Mouse (Mus musculus) liver, embryonic 14 days (tissue): ENCODE data around the gene Zfp280b. TPM values are rescaled to one million over a fixed set of nuclear protein-coding genes. Genes with fewer than 3 reads are reported as not detected.

Source experiments
- polyA plus RNA-seq: library from polyadenylated mRNA; depleted of rRNA; stranded (reverse); fragments of >200 nt; gene quantifications from 2 replicates; pipeline ENCODE4 v1.2.3, GENCODE M21; 2012; rRNA removed

Zfp280b gene
- polyA plus RNA-seq: 7.5 and 8.2 TPM in 2 replicates

GRCm38 (mm10) chr10:76032402-76033118 lies at the start of gene Zfp280b:
Zfp280b (plus strand) TSS chr10:76032650.

Other genes with a start within 250 kb of the Zfp280b start
- 55.5 and 69.9 TPM in 2 replicates for gene Gstt1, start 234.1 kb upstream of the Zfp280b start, polyA plus RNA-seq
- gene Gstt4, start 210.1 kb upstream of the Zfp280b start, polyA plus RNA-seq: 0.03 TPM in 1 of 2 replicates, not detected in the other
- gene Gstt2, start 195.2 kb upstream of the Zfp280b start, polyA plus RNA-seq: 29.6 and 31.3 TPM in 2 replicates
- gene Mif, start 172.4 kb upstream of the Zfp280b start, polyA plus RNA-seq: 763 and 777 TPM in 2 replicates
- gene Derl3, start 139.2 kb upstream of the Zfp280b start, polyA plus RNA-seq: 0.25 and 0.42 TPM in 2 replicates
- gene Smarcb1, start 111.0 kb upstream of the Zfp280b start, polyA plus RNA-seq: 25.7 and 31.4 TPM in 2 replicates
- gene Chchd10, start 99.5 kb upstream of the Zfp280b start, polyA plus RNA-seq: 47.5 and 59.7 TPM in 2 replicates
- gene Mmp11, start 96.2 kb upstream of the Zfp280b start, polyA plus RNA-seq: 1.3 and 1.8 TPM in 2 replicates
- gene Gm867, start 92.0 kb upstream of the Zfp280b start, polyA plus RNA-seq: 20.8 and 25.9 TPM in 2 replicates
- gene Vpreb3, start 89.6 kb upstream of the Zfp280b start, polyA plus RNA-seq: 0.52 and 1.2 TPM in 2 replicates
- 0.03 and 0.05 TPM in 2 replicates for gene Gm5134, start 78.1 kb upstream of the Zfp280b start, polyA plus RNA-seq
- gene Slc5a4b, start 78.3 kb downstream of the Zfp280b start, polyA plus RNA-seq: 0.03 and 0.08 TPM in 2 replicates
- gene Slc5a4a, start 114.8 kb downstream of the Zfp280b start, polyA plus RNA-seq: 0.06 TPM in 2 replicates
- 3.2 and 4.0 TPM in 2 replicates for gene Prmt2, start 205.2 kb downstream of the Zfp280b start, polyA plus RNA-seq
- 0.03 and 0.11 TPM in 2 replicates for gene S100b, start 221.2 kb downstream of the Zfp280b start, polyA plus RNA-seq